Mouse (Mus musculus): ENCODE measurements at regions not wholly inside any gene's neighbourhood (a gene's known extent, or its start where the extent isn't known, plus 50 kb on each side); places are given as distances from the start of the nearest gene placed in this dataset.

GRCm38 (mm10) chr1:90283176-90283775 is 79.5 kb downstream of the Ackr3 start:
- TF ChIP-seq CTCF (IDR thresholded peaks at IDR 0.05; ENCODE audit: extremely low read depth, insufficient read length, insufficient replicate concordance, low read depth, low read length) (no peak), POLR2A (IDR thresholded peaks at IDR 0.05; ENCODE audit: low read depth, low read length) (no peak)

Data from small intestine, adult 2 months (tissue).